Mouse (Mus musculus) heart, adult 2 months (tissue): Measurements from ENCODE around the gene Tmem50a.

ENCODE experiments used
- CTCF ChIP-seq: fragments of 200-600 bp; IDR thresholded peaks from 2 replicates; pipeline ENCODE4 v1.8.1; 2022; ENCODE audit warnings: antibody characterized with exemption, mild to moderate bottlenecking, moderate library complexity
- EP300 ChIP-seq: fragments of 200-500 bp; IDR thresholded peaks from 2 replicates; pipeline ENCODE4 v1.6.1; 2011; ENCODE audit warnings: low read depth, low read length, control low read depth; ENCODE audit not compliant: insufficient read depth
- POLR2A ChIP-seq: fragments of 200-500 bp; IDR thresholded peaks from 2 replicates; pipeline ENCODE4 v1.6.1; 2011; ENCODE audit warnings: mild to moderate bottlenecking, low read depth, low read length, control low read depth; ENCODE audit not compliant: insufficient read depth

DNA sequence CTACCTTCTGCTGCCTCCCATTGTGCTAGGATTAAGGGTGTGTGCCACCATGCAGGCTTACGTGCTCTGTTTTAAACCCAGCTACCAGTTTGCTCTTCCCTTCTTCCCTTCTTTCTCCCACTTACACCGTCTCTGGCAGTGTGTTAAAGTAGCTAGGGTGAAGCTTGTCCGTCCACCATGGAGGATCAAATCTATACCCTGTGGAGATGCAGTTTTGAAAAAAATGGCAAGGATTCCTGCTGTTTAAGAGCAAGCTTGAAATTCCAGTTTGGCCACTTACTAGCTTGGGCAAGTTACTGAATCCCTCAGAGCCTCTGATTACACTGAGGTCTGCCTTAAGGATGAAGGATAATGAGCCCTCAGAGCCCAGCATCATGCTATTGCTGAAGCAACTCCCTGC is 59.5 kb downstream of the Tmem50a start:
- TF ChIP-seq CTCF, result no peak
- no peak for TF ChIP-seq POLR2A
- no peak for TF ChIP-seq EP300
